18 mouse cellular contexts compared by ENCODE assay signal in genomic region chr10:69892162-69892561, GRCm38 (mm10).
"Had no signal": no experiment of that assay in that cellular context is flagged by ENCODE, and none has a peak within 500 bp of the region (broad histone marks: within the 10 kb centered on the region; RNA-seq: fewer than 3 reads in every experiment).

No protein-coding gene starts in this region.

- H3K4me3 ChIP-seq: layer of hippocampus, adult 2 months; limb, embryonic 10.5 days; liver, embryonic 15.5 days; midbrain, embryonic 15.5 days; neural tube, embryonic 13.5 days; stomach, embryonic 15.5 days had no signal

- H3K36me3 ChIP-seq: liver, embryonic 15.5 days; stomach, embryonic 15.5 days had no signal

- DNase-seq: kidney, adult 9 months; kidney, postnatal 4 days; lung, embryonic 14.5 days; lung, postnatal 10 days; lung, postnatal 4 days; retina, postnatal 1 day; right cerebral cortex, postnatal 4 days; spleen, adult 18-20 months; thymus, adult 2 months; thymus, postnatal 25 days had no signal

- H3K4me2 ChIP-seq: liver, embryonic 11.5 days; liver, embryonic 15.5 days; lung, embryonic 14.5 days; midbrain, embryonic 15.5 days; neural tube, embryonic 13.5 days; stomach, embryonic 15.5 days had no signal

- H3K27ac ChIP-seq: kidney, postnatal 0 days; limb, embryonic 10.5 days; liver, embryonic 15.5 days; midbrain, embryonic 15.5 days; neural tube, embryonic 13.5 days; stomach, embryonic 15.5 days had no signal

- H3K4me1 ChIP-seq: limb, embryonic 10.5 days; midbrain, embryonic 15.5 days; stomach, embryonic 15.5 days had no signal

- ATAC-seq: midbrain, embryonic 15.5 days had no signal

- H3K9me3 ChIP-seq: limb, embryonic 10.5 days; liver, embryonic 15.5 days; midbrain, embryonic 15.5 days; neural tube, embryonic 13.5 days; stomach, embryonic 15.5 days had no signal

- H3K9ac ChIP-seq: liver, embryonic 15.5 days; lung, embryonic 14.5 days; midbrain, embryonic 15.5 days; neural tube, embryonic 13.5 days; stomach, embryonic 15.5 days had no signal

- H3K27me3 ChIP-seq: liver, embryonic 15.5 days; midbrain, embryonic 15.5 days; neural tube, embryonic 13.5 days; stomach, embryonic 15.5 days had no signal
